Mouse (Mus musculus) cerebellum, adult 2 months (tissue): ENCODE measurements around the gene Pms2.

Source experiments
- CTCF ChIP-seq: fragments of 200-500 bp; IDR thresholded peaks from 2 replicates; pipeline ENCODE4 v1.5.1; 2011; ENCODE audit warnings: low read depth, mild to moderate bottlenecking, control low read depth, low read length, moderate library complexity, borderline replicate concordance; ENCODE audit not compliant: insufficient read depth
- POLR2A ChIP-seq: fragments of 200-500 bp; IDR thresholded peaks from 2 replicates; pipeline ENCODE4 v1.6.1; 2011; ENCODE audit warnings: low read length, control low read depth, borderline replicate concordance; ENCODE audit not compliant: insufficient read depth

- TF ChIP-seq POLR2A (no peak), CTCF (no peak)
These were observed 12.0 kb upstream of the Pms2 start, which contains the start of gene Ankrd61 for GRCm38 (mm10) chr5:143897635-143898330.
